In the genomic region with DNA sequence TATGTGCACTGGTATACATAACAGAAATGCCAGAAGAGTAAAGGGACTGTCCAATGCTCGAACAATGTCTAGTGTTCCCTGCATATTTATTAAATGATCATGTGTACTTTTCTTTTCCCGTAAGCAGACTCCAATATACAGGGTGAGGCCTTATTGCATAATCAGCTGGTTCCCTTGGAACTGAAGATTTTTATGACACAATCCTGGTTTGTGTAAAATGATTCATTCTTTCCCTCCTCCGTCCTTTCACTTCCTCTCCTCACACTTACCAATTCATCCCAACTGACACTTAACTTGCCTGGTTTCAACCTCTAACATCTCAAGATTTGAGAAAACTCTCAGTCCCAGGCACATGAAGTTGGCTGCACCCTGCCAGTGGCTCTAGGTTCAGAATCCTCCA, we compare ENCODE assay signal across 17 mouse cellular contexts. TPM values are rescaled to one million over a fixed set of nuclear protein-coding genes. Genes with fewer than 3 reads are reported as not detected.
DNase-seq lines count a peak whose midpoint lies in the region; ATAC-seq and TF ChIP-seq lines count a peak whose summit lies in the region.
"Had no signal": no experiment of that assay in that cellular context is flagged by ENCODE, and none has a peak within 500 bp of the region (broad histone marks: within the 10 kb centered on the region; RNA-seq: fewer than 3 reads in every experiment).

No protein-coding gene starts in this region.

- peak; percentile 27 for DNase-seq in gastrocnemius, adult 18-20 months (ENCODE audit: low spot score)
- no peak for DNase-seq in gastrocnemius, adult 8-10 months (ENCODE audit: low spot score in 2 of 2)
- peak; percentile 60 for DNase-seq in lung, postnatal 0 days (ENCODE audit: low spot score)
- no peak for DNase-seq in lung, adult 18-20 months
- DNase-seq in ovary, adult 18-20 months (ENCODE audit: low spot score), result no peak
- no peak for DNase-seq in thymus, postnatal 0 days (ENCODE audit: low spot score)
- DNase-seq: cerebellum, adult 8-10 months; kidney, postnatal 10 days; thymus, postnatal 36 days had no signal

- no peaks in the 10 kb centered on the region for H3K36me3 ChIP-seq in lung, postnatal 0 days (ENCODE audit: insufficient read depth, low read length)
- no peaks in the 10 kb centered on the region for H3K36me3 ChIP-seq in myocyte (ENCODE audit: control insufficient read depth, insufficient read depth)
- H3K36me3 ChIP-seq: embryonic facial prominence, embryonic 15.5 days; heart, embryonic 13.5 days; limb, embryonic 10.5 days; liver, embryonic 15.5 days had no signal

- no peak overlapping the region for H3ac ChIP-seq in myocyte (ENCODE audit: control insufficient read depth, insufficient read length)

- no peak overlapping the region for H3K27ac ChIP-seq in lung, postnatal 0 days (ENCODE audit: low read length)
- H3K27ac ChIP-seq: embryonic facial prominence, embryonic 15.5 days; forebrain, embryonic 13.5 days; heart, embryonic 13.5 days; limb, embryonic 10.5 days; liver, embryonic 15.5 days had no signal

- H3K9ac ChIP-seq in lung, postnatal 0 days (replicated peaks; ENCODE audit: low read depth), result no peak overlapping the region
- H3K9ac ChIP-seq: embryonic facial prominence, embryonic 15.5 days; forebrain, embryonic 13.5 days; heart, embryonic 13.5 days; liver, embryonic 15.5 days had no signal

- TF ChIP-seq EP300 in lung, postnatal 0 days (IDR thresholded peaks at IDR 0.05), result no peak

- 63% methylated on average over 3 of the region's 3 CpGs for WGBS in lung, postnatal 0 days

- H3K27me3 ChIP-seq in lung, postnatal 0 days (replicated peaks; ENCODE audit: insufficient read depth, low read length), result no peaks in the 10 kb centered on the region
- H3K27me3 ChIP-seq in myocyte (ENCODE audit: control insufficient read depth, insufficient read depth, insufficient read length), result peaks cover 7% of the 10 kb centered on the region

- TF ChIP-seq POLR2A in myocyte (IDR thresholded peaks at IDR 0.05; ENCODE audit: insufficient read length, low read depth), result no peak

- no peak overlapping the region for H3K4me3 ChIP-seq in lung, postnatal 0 days (ENCODE audit: low read depth, low read length)
- no peak overlapping the region for H3K4me3 ChIP-seq in myocyte
- H3K4me3 ChIP-seq: embryonic facial prominence, embryonic 15.5 days; forebrain, embryonic 13.5 days; heart, embryonic 13.5 days; limb, embryonic 10.5 days; liver, embryonic 15.5 days had no signal

- H3K4me1 ChIP-seq in lung, postnatal 0 days (ENCODE audit: insufficient read depth, low read depth, low read length), result no peaks in the 10 kb centered on the region
- H3K4me1 ChIP-seq: liver, embryonic 15.5 days had no signal

- no peak for TF ChIP-seq CTCF in lung, postnatal 0 days (IDR thresholded peaks at IDR 0.05)

- no peaks in the 10 kb centered on the region for H3K79me2 ChIP-seq in myocyte (ENCODE audit: control insufficient read depth, insufficient read depth)

- no peaks in the 10 kb centered on the region for H3K9me3 ChIP-seq in lung, postnatal 0 days (ENCODE audit: low read length)
- H3K9me3 ChIP-seq: embryonic facial prominence, embryonic 15.5 days; forebrain, embryonic 13.5 days; heart, embryonic 13.5 days; limb, embryonic 10.5 days; liver, embryonic 15.5 days had no signal

- peak; percentile 17; the same call in 1 of the 2 replicates for ATAC-seq in lung, postnatal 0 days
- peak; percentile 75 for ATAC-seq in granulocyte monocyte progenitor cell, adult 5-6 weeks (replicated peaks; ENCODE audit: poor library complexity, severe bottlenecking)
- ATAC-seq: forebrain, embryonic 13.5 days; inflammation-experienced regulatory T-cells, adult 6 months had no signal

- H3K4me2 ChIP-seq in lung, postnatal 0 days (replicated peaks; ENCODE audit: low read depth, low read length), result no peak overlapping the region
- H3K4me2 ChIP-seq in myocyte (ENCODE audit: low read depth), result no peak overlapping the region
- H3K4me2 ChIP-seq: embryonic facial prominence, embryonic 15.5 days; forebrain, embryonic 13.5 days; heart, embryonic 13.5 days; liver, embryonic 15.5 days had no signal

TF ChIP-seq in myocyte, 11 proteins besides CTCF, POLR2A, EP300 and RAD21:
- 0 out of 2 replicates have a peak, but pooled peaks have one; percentile 15 for TF ChIP-seq CEBPB (IDR thresholded peaks at IDR 0.05; ENCODE audit: insufficient read depth, poor library complexity, severe bottlenecking)
- no peak for TF ChIP-seq POLR2AphosphoS2 (IDR thresholded peaks at IDR 0.05; ENCODE audit: insufficient read length, low read depth)

RNA-seq across cellular contexts. Expression of a gene that starts 3.5 kb away (rescaled TPM):
- 1 to 10 TPM; 6.4 to 7.7 TPM for total RNA-seq in gastrocnemius, adult 18-20 months (2021)
- total RNA-seq in gastrocnemius, adult 8-10 months (2022), result 1 to 10 TPM; 5.3 to 8.1 (median 7.0) TPM
- polyA plus RNA-seq in lung, postnatal 0 days (2015; fragmentation: Nextera tagmentation; extraction: Ambion mirVana), result 1.7 and 2.0 TPM in 2 replicates
- total RNA-seq in granulocyte monocyte progenitor cell, adult 5-6 weeks (2014; fragmentation: Nextera tagmentation), result 45.1 and 53.5 TPM in 2 replicates
- 98.2 and 116 TPM in 2 replicates for total RNA-seq in granulocyte monocyte progenitor cell, adult 5-6 weeks (2017)
- 0.04 TPM for polyA plus RNA-seq in myocyte (2012; fragmentation: generic; extraction: Trizol)
- polyA plus RNA-seq in thymus, postnatal 0 days (2015; fragmentation: Nextera tagmentation; extraction: Ambion mirVana), result 0.60 and 0.91 TPM in 2 replicates
- polyA plus RNA-seq: limb, embryonic 10.5 days had no signal

Comparison
In these comparisons a context has a peak if more than half of its experiments do, and no peak if none do; other contexts are left out.
1. DNase-seq: peak in gastrocnemius, adult 18-20 months (single experiment) and lung, postnatal 0 days (single experiment); none in gastrocnemius, adult 8-10 months (0 of 2), lung, adult 18-20 months (0 of 2), ovary, adult 18-20 months (single experiment) and thymus, postnatal 0 days (single experiment).
2. RNA of a gene that starts 3.5 kb away (total RNA-seq): 45.1 to 116 TPM in granulocyte monocyte progenitor cell, adult 5-6 weeks; 5.3 to 8.1 TPM in gastrocnemius, adult 8-10 months and 6.4 to 7.7 TPM in gastrocnemius, adult 18-20 months; every median in the first group is over 4 times any median in the second.